9 mouse cellular contexts compared by ENCODE assay signal in the genomic region with DNA sequence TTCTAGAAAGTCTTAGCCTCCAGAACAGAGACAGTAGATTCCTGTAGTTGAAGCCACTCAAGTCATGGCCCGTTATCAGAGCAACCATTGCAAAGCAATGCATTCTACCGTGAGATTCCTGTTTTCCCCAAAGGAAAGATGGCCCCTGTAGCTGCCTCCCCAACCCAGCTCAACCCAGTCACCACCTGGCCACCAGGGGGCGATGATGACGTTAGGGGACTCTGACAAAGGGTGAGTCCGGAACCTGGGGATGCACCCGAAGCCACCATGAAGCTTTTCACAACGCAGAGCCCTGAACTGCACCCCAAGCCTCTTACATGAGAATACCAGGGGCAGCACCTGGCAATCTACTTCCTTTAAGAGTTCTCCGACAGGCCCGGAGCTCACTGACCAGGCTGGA.
DNase-seq lines count a peak whose midpoint lies in the region; ATAC-seq and TF ChIP-seq lines count a peak whose summit lies in the region.
"Had no signal": no experiment of that assay in that cellular context is flagged by ENCODE, and none has a peak within 500 bp of the region (broad histone marks: within the 10 kb centered on the region; RNA-seq: fewer than 3 reads in every experiment).

No protein-coding gene starts in this region.

- no peak overlapping the region for H3K4me2 ChIP-seq in forebrain, postnatal 0 days (ENCODE audit: low read depth)
- no peak overlapping the region for H3K4me2 ChIP-seq in forebrain, embryonic 12.5 days
- H3K4me2 ChIP-seq: hindbrain, embryonic 15.5 days had no signal

- no peaks in the 10 kb centered on the region for H3K9me3 ChIP-seq in forebrain, postnatal 0 days (ENCODE audit: low read length)
- H3K9me3 ChIP-seq in forebrain, embryonic 12.5 days, result no peaks in the 10 kb centered on the region
- H3K9me3 ChIP-seq: hindbrain, embryonic 15.5 days had no signal

- no peaks in the 10 kb centered on the region for H3K27me3 ChIP-seq in forebrain, postnatal 0 days (ENCODE audit: insufficient read depth, low read length)
- H3K27me3 ChIP-seq in forebrain, embryonic 12.5 days, result no peaks in the 10 kb centered on the region
- H3K27me3 ChIP-seq: hindbrain, embryonic 15.5 days had no signal

- H3K4me3 ChIP-seq in forebrain, postnatal 0 days (ENCODE audit: low read depth, low read length), result no peak overlapping the region
- H3K4me3 ChIP-seq in forebrain, embryonic 12.5 days (replicated peaks), result no peak overlapping the region
- H3K4me3 ChIP-seq: hindbrain, embryonic 15.5 days had no signal

- peak; percentile 39; the same call in 1 of the 2 replicates for TF ChIP-seq CTCF in forebrain, postnatal 0 days (IDR thresholded peaks at IDR 0.05; ENCODE audit: low read depth)

- 66% methylated on average over 9 of the region's 9 CpGs for WGBS in forebrain, postnatal 0 days
- 69% methylated on average over 9 of the region's 9 CpGs for WGBS in forebrain, embryonic 12.5 days

- no peak for ATAC-seq in forebrain, postnatal 0 days
- no peak for ATAC-seq in forebrain, embryonic 12.5 days (ENCODE audit: low FRiP score)
- ATAC-seq in megakaryocyte-erythroid progenitor cell, adult 5-6 weeks (replicated peaks; ENCODE audit: low FRiP score, low TSS enrichment, poor library complexity, severe bottlenecking), result peak; percentile 70

- H3K9ac ChIP-seq in forebrain, postnatal 0 days, result no peak overlapping the region
- no peak overlapping the region for H3K9ac ChIP-seq in forebrain, embryonic 12.5 days
- H3K9ac ChIP-seq: hindbrain, embryonic 15.5 days had no signal

- no peaks in the 10 kb centered on the region for H3K36me3 ChIP-seq in forebrain, postnatal 0 days (ENCODE audit: insufficient read depth)
- no peaks in the 10 kb centered on the region for H3K36me3 ChIP-seq in forebrain, embryonic 12.5 days (replicated peaks)
- H3K36me3 ChIP-seq: hindbrain, embryonic 15.5 days had no signal

- DNase-seq in forebrain, postnatal 0 days, result no peak
- DNase-seq in 3T3-L1 (ENCODE audit: low read depth, low spot score) (peak; percentile 39), WW6 (ENCODE audit: low read depth, low spot score) (peak; percentile 67)
- peak; percentile 75 for DNase-seq in induced T-regulatory cell, adult 2 months (ENCODE audit: low read depth)
- DNase-seq in right cerebral cortex, postnatal 4 days, result no peak
- DNase-seq in frontal cortex, postnatal 10 days (ENCODE audit: low spot score in 2 of 2), result no peak

- H3K4me1 ChIP-seq in forebrain, postnatal 0 days (ENCODE audit: insufficient read depth), result 0 out of 2 replicates have a peak, but pooled peaks cover 8% of the 10 kb centered on the region
- H3K4me1 ChIP-seq in forebrain, embryonic 12.5 days, result peaks cover 12% of the 10 kb centered on the region

- H3K27ac ChIP-seq in forebrain, postnatal 0 days (ENCODE audit: low read depth, low read length), result no peak overlapping the region
- no peak overlapping the region for H3K27ac ChIP-seq in forebrain, embryonic 12.5 days
- H3K27ac ChIP-seq: hindbrain, embryonic 15.5 days had no signal

Comparison
In these comparisons a context has a peak if more than half of its experiments do, and no peak if none do; other contexts are left out.
1. DNase-seq: peak in 3T3-L1 (single experiment), WW6 (single experiment) and induced T-regulatory cell, adult 2 months (single experiment); none in forebrain, postnatal 0 days (single experiment), right cerebral cortex, postnatal 4 days (single experiment) and frontal cortex, postnatal 10 days (0 of 2).